Mouse (Mus musculus): Measurements from ENCODE around the gene Tpbg. TPM values are rescaled to one million over a fixed set of nuclear protein-coding genes. Genes with fewer than 3 reads are reported as not detected.

The Tpbg gene
- total and polyA plus RNA-seq, 3 experiments: not detected

DNA sequence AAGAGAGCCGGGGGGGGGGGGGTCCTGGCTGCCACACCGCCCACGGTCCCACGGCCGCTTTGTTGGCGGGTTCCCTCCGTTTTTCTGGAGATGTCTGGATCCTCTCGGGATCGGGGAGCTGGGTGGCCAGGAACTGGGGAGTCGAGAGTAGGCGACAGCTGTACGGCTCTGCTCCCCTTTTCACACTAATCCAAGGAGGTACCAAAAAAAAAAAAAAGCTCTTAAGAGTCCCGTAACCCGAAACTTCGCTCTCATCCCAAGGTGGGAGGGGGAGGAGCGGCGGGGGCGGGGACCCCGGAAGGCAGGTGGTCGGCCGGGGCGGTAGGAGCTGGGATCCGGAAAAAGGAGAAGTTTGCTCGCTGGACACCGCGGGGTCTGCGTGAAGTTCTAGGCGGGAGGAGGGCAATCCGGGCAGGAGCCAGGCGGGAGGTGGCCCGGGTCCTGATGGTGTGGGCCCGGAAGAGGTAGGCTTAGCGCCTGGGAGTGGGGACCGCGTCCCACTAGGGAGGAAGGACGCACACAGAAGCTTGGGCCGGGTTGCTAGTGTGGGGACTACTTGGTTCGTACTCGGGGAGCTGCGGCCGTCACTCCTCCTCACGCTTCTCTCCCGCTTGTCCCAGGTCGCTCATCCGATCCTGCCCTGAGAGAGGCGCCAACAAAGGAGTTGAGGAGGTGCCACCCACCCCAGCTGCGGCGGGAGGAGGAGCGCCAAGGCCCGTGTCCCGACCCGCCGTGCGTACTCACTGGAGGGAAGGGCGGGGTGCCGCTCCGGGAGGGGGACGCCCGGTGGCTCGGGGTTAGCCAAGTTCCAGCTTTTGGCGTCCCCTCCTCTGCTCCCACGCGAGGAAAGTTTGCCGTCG, 1.1 kb downstream of the Tpbg start:
- Histone ChIP-seq H3K79me2 (ENCODE audit: control insufficient read depth, insufficient read depth, low read length, poor library complexity) (no peaks in the 10 kb centered on the region), H3K27ac (ENCODE audit: control insufficient read depth, low read depth, low read length) (no peak overlapping the region), H3K9me3 (replicated peaks; ENCODE audit: insufficient read depth, low read length) (no peaks in the 10 kb centered on the region), H3K27me3 (ENCODE audit: control insufficient read depth in 1 of 2, insufficient read depth in 2 of 2, low read length in 2 of 2) (no peaks in the 10 kb centered on the region; a peak in 1 of 4 replicates), H3K36me3 (ENCODE audit: control insufficient read depth in 1 of 2, insufficient read depth in 2 of 2, low read length in 2 of 2) (no peaks in the 10 kb centered on the region), H3K4me1 (ENCODE audit: control insufficient read depth in 1 of 2, insufficient read depth in 2 of 2, low read length in 2 of 2) (no peaks in the 10 kb centered on the region), H3K4me3 (ENCODE audit: control insufficient read depth in 1 of 2, insufficient read depth in 1 of 2, low read depth in 2 of 2, low read length in 2 of 2) (no peak overlapping the region), H3K9ac (ENCODE audit: control insufficient read depth, low read depth, low read length, poor library complexity, severe bottlenecking) (no peak overlapping the region)
- no peak for TF ChIP-seq ZNF384 (IDR thresholded peaks at IDR 0.05; ENCODE audit: low read depth, low read length)
- no peak for TF ChIP-seq TBP (IDR thresholded peaks at IDR 0.05; ENCODE audit: low read depth, low read length)
- TF ChIP-seq USF1 (IDR thresholded peaks at IDR 0.05; ENCODE audit: low read depth, low read length): no peak
- no peak for TF ChIP-seq ZMIZ1 (IDR thresholded peaks at IDR 0.05; ENCODE audit: low read depth, low read length)
- no peak for TF ChIP-seq E2F4 (IDR thresholded peaks at IDR 0.05; ENCODE audit: borderline replicate concordance, low read depth, low read length)
- TF ChIP-seq CHD1 (IDR thresholded peaks at IDR 0.05; ENCODE audit: low read depth, low read length): no peak
- TF ChIP-seq RCOR1 (IDR thresholded peaks at IDR 0.05; ENCODE audit: low read depth, low read length): no peak
- TF ChIP-seq MAZ (IDR thresholded peaks at IDR 0.05; ENCODE audit: low read depth, low read length): no peak
- no peak for TF ChIP-seq SIN3A (IDR thresholded peaks at IDR 0.05; ENCODE audit: low read length)
- no peak for TF ChIP-seq NELFE (IDR thresholded peaks at IDR 0.05; ENCODE audit: low read depth, low read length)
- TF ChIP-seq POLR2AphosphoS2 (IDR thresholded peaks at IDR 0.05; ENCODE audit: low read length): no peak
- no peak for TF ChIP-seq TAL1 (IDR thresholded peaks at IDR 0.05; ENCODE audit: low read length)
- TF ChIP-seq TCF12 (IDR thresholded peaks at IDR 0.05; ENCODE audit: low read depth, low read length): no peak
- no peak for TF ChIP-seq KAT2A (conservative IDR thresholded peaks at IDR 0.05; ENCODE audit: low read depth, low read length)
- TF ChIP-seq MAX (IDR thresholded peaks at IDR 0.05; ENCODE audit: low read length): no peak
- no peak for DNase-seq (ENCODE audit: low read depth, low spot score)

- DNase-seq (ENCODE audit: low read depth, low spot score): no peak
- Histone ChIP-seq H3K79me2 (ENCODE audit: control insufficient read depth, insufficient read depth, low read length, poor library complexity) (no peaks in the 10 kb centered on the region), H3K36me3 (ENCODE audit: control insufficient read depth in 1 of 2, insufficient read depth in 2 of 2, low read length in 2 of 2) (no peaks in the 10 kb centered on the region), H3K27ac (ENCODE audit: control insufficient read depth, low read depth, low read length) (no peak overlapping the region), H3K4me1 (ENCODE audit: control insufficient read depth in 1 of 2, insufficient read depth in 2 of 2, low read length in 2 of 2) (no peaks in the 10 kb centered on the region), H3K9me3 (replicated peaks; ENCODE audit: insufficient read depth, low read length) (no peaks in the 10 kb centered on the region), H3K4me3 (ENCODE audit: control insufficient read depth in 1 of 2, insufficient read depth in 1 of 2, low read depth in 2 of 2, low read length in 2 of 2) (no peak overlapping the region), H3K27me3 (ENCODE audit: control insufficient read depth in 1 of 2, insufficient read depth in 2 of 2, low read length in 2 of 2) (no peaks in the 10 kb centered on the region; a peak in 1 of 4 replicates), H3K9ac (ENCODE audit: control insufficient read depth, low read depth, low read length, poor library complexity, severe bottlenecking) (no peak overlapping the region)
- TF ChIP-seq BHLHE40 (IDR thresholded peaks at IDR 0.05; ENCODE audit: borderline replicate concordance, low read depth, low read length) (no peak), USF1 (IDR thresholded peaks at IDR 0.05; ENCODE audit: low read depth, low read length) (no peak), MAX (IDR thresholded peaks at IDR 0.05; ENCODE audit: low read length) (no peak), ELF1 (IDR thresholded peaks at IDR 0.05; ENCODE audit: low read depth, low read length) (no peak), GABPA (IDR thresholded peaks at IDR 0.05; ENCODE audit: low read depth, low read length) (no peak), MEF2A (IDR thresholded peaks at IDR 0.05; ENCODE audit: extremely low read depth, insufficient replicate concordance, low read depth, low read length, poor library complexity, severe bottlenecking) (no peak), ETS1 (IDR thresholded peaks at IDR 0.05; ENCODE audit: low read depth, low read length) (no peak), NELFE (IDR thresholded peaks at IDR 0.05; ENCODE audit: low read depth, low read length) (no peak), TCF12 (IDR thresholded peaks at IDR 0.05; ENCODE audit: low read depth, low read length) (no peak)
Measured at GRCm38 (mm10) chr9:85843891-85844646, 1.9 kb downstream of the Tpbg start.
